Mouse (Mus musculus) left cerebral cortex, postnatal 25 days (tissue): ENCODE results near the gene Acr. TPM values are rescaled to one million over a fixed set of nuclear protein-coding genes. Genes with fewer than 3 reads are reported as not detected.

ENCODE experiments used
- DNase-seq, 2 experiments: peaks; one replicate each; pipeline ENCODE4 v3.0.0; 2022; ENCODE audit warnings: low spot score in 2 of 2, mixed read lengths in 1 of 2
- intact Hi-C: fragments of 180-260 bp; cut with DNase I; formaldehyde crosslinking; loops from one replicate; pipeline ENCODE4 v1.15.1; 2025
- total RNA-seq, 2 experiments: library from RNA; stranded (reverse); gene quantifications; 2 replicates each; pipeline ENCODE4 v1.2.3; 2021

Gene Acr
- 1 to 10 TPM; 1.1 to 1.5 TPM for total RNA-seq

DNA sequence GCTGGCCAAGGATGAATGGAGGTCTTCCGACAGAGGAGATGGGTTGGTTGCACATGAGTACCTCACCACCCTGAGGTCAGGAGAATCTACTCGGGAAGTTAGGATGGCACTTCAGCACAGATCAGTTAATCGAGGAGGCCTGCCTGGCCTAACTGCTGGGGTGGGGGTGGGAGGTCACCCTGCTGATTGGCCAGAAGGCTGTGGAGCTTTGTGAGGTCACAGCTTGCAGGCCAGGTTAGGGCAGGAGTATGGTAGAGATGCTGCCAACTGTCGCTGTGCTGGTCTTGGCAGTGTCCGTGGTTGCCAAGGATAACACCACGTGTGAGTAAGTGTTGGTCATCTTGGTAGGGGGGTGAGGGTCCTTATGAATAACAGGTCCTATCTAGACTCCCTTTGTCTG, at the start of gene Acr:
Acr (plus strand) TSS at position 213 of the 400 bp plus-strand sequence.
- intact Hi-C loops = no loop called here
- no peak for DNase-seq

DNA sequence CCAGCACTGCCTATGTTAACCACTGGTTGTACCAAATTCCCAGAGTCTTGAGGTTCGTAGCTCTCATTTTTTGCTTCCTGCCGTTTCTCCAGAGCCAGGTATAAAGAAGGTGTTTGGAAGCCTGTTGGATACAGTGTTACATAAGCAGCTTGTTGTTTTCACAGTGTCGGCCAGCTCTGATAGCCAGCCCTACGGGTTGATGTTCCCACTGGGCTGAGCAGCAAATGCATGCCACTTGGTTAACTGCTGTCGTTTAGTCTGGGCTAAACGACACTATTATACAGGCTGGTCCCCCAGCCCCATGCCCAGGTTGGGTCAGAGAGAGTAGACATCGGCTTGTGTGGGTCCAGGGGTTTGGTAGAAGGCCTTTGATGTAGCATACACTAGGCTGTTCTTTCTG, 46.2 kb upstream of the Acr start:
- no peak for DNase-seq
- intact Hi-C loops = no loop called here

DNA sequence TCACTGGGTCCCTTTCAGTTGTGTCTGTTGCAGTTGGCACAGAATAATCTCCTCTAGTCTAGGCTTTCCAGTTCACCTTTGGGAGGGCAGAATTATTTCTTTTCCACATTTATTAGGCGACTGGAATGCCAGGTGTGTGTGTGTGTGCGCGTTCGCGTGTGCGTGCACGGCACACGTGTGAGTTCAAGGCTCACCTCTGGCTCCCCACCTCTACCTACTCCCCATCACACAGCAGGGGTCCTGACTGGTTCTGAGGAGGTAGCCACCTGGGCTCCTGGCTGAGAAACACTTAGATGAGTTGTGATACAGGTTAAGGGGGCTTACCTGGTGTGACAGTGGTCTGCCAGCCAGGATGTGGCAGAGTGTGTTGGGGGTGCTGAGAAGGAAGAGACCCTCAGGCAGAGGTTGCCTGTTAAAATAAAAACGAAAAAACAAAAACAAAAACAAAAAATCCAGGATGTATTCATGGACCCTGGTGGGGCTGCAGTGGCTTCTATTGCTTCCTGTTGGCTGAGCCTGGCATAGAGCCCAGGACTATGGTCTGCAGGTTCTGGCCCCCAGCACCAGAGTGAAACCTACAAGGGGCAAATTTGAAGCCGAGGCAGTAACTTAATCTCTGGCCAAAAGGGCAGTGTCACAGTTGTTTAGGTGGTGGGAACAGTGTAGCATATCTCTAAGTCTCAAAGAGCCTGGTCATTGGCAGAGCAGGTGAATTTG, 45.4 kb upstream of the Acr start:
- DNase-seq = no peak
- intact Hi-C loops = no loop called here

GRCm38 (mm10) chr15:89523283-89523832, 44.8 kb upstream of the Acr start:
- DNase-seq = no peak
- intact Hi-C loops = no loop called here

- intact Hi-C loops = loop anchor here (2.0 kb wide), 1 partner anchor 23 kb away; no protein-coding TSS in a partner anchor
- no peak for DNase-seq
These were observed 44.0 kb upstream of the Acr start for GRCm38 (mm10) chr15:89524001-89524571.

- intact Hi-C loops = loop anchor here (2.0 kb wide), 1 partner anchor 24 kb away; no protein-coding TSS in a partner anchor
- DNase-seq = no peak
These were observed 43.3 kb upstream of the Acr start for GRCm38 (mm10) chr15:89524611-89525415.

DNA sequence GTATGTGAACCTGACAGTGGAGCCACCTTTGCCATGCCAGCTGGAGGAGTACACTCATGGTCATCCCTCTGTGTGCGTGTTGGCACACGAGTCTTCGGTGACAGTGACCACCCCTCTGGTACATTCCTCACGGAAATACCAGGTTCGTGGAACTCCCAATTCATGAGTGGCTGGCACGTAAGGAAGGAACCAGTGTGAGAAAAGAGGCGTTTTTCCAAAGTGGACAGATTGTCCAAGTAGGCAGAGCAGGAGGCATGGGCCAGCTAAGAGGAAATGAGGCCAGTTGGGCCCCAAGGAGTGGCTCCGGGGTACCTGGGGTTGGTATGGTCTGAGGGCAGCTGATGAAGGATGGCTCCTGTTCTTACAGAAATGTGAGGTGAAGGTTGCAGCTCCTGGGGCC, 42.7 kb upstream of the Acr start:
- DNase-seq = no peak
- intact Hi-C loops = loop anchor here (2.0 kb wide), 1 partner anchor 25 kb away; no protein-coding TSS in a partner anchor

- intact Hi-C loops = loop anchor here (2.0 kb wide), 1 partner anchor 25 kb away; no protein-coding TSS in a partner anchor
- DNase-seq = no peak
These were observed 42.2 kb upstream of the Acr start for GRCm38 (mm10) chr15:89525896-89526295.

GRCm38 (mm10) chr15:89526776-89527325, 41.3 kb upstream of the Acr start:
- DNase-seq = no peak
- intact Hi-C loops = no loop called here

GRCm38 (mm10) chr15:89527466-89527865, 40.7 kb upstream of the Acr start:
- intact Hi-C loops = no loop called here
- DNase-seq = no peak

DNA sequence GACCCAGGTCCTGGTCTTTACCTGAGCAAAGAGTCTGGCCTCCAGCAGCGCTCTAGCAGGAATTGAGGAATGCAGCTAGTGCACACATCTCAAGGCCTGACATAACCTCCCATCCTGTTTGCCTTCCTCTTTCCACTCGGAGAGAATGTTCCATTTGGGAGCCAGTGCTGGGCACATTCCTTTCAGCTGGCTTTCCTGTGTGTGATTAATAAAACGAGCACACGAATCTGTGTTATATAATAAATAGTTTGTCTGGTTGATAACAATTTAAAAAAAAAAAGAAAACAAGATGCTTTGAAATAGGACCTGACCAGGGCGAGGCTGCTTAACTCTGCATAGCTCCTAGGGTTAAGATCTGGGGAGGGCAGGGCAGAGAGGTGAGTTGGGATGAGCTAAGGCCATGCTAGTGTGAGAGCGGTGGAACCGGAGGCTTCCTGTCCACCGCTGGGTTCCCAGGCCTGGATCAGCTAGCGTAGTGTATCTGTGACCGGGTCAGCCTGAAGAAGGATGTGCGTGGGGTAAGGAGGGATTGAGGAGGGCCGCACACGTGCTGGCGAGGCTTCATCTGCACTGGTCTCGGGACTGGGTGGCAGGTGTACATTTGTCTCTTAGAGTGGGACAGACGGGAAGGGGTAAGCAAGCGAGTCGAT, 39.8 kb upstream of the Acr start:
- intact Hi-C loops = no loop called here
- DNase-seq = no peak

DNA sequence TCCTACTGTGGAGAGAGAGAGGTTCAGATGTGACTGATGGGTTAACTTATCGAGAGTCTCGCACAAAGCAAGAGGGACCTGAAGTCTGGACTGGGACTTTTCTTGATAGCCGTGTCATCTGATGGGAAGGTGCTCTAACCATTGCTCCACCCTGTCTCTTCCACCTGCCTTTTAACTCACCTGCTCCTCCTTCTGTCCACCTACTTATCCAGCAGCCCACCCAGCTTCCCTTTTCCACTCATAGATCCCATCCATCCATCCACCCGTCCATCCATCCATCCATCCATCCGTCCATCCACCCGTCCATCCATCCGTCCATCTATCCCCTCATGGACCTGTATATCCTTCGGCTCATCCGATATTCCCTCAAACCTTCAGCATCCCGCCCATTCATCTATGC, 39.2 kb upstream of the Acr start:
- intact Hi-C loops = no loop called here

DNA sequence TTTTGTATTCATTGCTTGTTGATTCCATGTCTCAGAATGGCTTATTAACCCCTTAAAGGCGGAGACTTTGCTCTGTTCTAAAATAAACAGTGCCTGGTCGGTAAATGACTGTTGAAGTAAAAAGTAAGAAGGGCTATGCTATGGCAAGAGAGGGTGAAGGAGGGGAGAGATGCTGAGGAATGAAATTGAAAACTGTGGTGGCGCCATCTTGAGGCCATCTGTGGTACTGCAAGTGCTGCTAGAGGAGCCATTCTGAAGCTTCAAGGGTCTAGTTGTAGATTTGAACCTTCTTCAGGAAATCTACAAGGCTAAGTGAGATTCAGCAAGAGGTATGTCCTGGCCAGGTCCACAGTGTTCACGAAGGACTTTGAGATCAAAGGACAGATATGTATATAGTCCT, 37.8 kb upstream of the Acr start:
- intact Hi-C loops = no loop called here
- DNase-seq = peak; percentile 65 to 79

More for the DNA sequence above, 39.2 kb upstream of the Acr start:
- DNase-seq = no peak

GRCm38 (mm10) chr15:89531399-89531798, 36.7 kb upstream of the Acr start:
- intact Hi-C loops = no loop called here
- no peak for DNase-seq

DNA sequence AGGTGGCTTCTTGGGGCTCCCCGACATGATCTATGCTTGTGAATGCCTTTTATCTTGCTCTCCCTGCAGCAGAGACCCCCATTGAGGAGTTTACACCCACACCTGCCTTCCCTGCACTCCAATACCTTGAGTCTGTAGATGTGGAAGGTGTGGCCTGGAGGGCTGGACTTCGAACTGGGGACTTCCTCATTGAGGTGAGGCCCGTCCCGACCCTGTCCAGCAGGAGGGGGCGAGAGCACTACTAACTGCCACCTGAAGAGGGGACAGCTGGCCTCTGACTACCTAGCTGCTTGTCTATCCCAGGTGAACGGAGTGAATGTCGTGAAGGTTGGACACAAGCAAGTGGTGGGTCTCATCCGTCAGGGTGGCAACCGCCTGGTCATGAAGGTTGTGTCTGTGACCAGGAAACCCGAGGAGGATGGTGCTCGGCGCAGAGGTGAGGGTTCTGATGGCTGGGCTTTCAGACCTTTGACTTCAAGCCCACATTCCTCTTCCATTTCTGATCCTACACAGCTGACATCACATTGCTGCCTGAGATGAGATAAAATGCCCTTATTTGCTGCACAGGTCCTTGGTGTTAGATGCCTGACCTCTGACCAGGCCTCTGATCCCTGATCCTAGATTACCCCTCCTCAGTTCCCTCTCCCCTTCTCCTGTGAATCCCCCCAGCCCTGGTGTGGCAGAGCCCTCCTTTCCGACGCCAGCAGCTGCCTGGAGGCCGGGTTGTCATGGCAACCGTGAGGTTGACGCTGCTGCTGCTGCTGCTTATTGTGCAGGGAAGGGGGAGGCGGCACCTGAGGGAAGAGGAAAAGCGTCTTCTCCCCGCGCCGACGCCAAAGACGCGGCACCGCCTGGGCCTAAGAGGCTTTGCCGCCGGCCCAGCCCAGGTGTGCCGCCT, 35.9 kb upstream of the Acr start:
- DNase-seq = peak; percentile 91 to 92
- intact Hi-C loops = no loop called here

DNA sequence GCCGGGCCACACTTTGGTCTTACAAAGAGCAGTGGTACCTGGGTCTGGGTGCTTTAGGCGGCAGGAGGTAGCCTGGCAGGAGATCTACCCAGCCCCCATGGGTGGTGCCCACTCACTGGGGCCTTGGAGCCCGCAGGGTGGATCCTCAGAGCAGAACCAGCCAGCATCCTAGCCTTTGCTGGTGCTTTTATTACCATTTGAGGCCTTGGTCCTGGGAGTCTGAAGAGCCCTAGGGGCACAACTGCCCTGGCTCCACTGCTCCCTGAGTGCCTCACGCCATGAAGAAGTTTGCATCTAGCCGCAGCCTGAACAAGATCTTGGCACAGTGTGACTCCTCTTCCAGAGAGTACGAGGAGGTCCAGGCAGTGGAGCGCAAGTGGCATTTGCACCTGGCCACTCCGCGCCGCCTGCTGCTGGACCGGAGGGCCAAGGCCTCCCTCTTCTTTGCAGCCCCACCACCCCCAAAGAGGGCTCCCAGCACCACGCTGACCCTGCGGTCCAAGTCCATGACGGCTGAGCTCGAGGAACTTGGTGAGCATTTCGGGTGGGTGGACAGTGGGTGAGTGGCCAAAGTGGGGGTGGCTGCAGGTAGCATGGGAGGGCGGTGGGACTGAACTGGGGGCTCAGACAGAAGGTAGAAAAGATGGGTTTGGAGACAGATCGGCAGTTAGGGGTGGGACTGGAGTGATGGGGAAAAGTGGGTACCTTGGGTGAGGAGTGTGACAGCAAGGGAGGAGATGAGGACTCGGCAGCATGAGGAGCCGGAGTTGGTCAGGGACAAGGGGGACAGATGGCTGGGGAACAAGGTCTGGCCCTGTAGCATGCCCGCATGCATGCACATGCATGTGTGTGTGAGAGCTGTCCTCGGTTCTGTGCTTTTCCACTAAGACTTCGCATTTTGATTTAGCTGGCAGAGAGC, 34.9 kb upstream of the Acr start:
- DNase-seq = no peak
- intact Hi-C loops = no loop called here

- intact Hi-C loops = no loop called here
- no peak for DNase-seq
These were observed 34.3 kb upstream of the Acr start for GRCm38 (mm10) chr15:89533843-89534207.

- no peak for DNase-seq
- intact Hi-C loops = no loop called here
These were observed 24.0 kb upstream of the Acr start for GRCm38 (mm10) chr15:89544171-89544570.
